Mouse (Mus musculus) embryonic fibroblast, embryonic 13.5 days (primary cell): ENCODE measurements around the gene Med11.

Experiments used
- CTCF ChIP-seq: IDR thresholded peaks from 2 replicates; pipeline ENCODE4 v1.5.1; 2011; ENCODE audit warnings: mild to moderate bottlenecking, control low read depth, low read length, moderate library complexity, borderline replicate concordance; ENCODE audit not compliant: insufficient read depth
- POLR2A ChIP-seq: IDR thresholded peaks from 2 replicates; pipeline ENCODE4 v1.6.1; 2011; ENCODE audit warnings: low read depth, mild to moderate bottlenecking, control low read depth, low read length, moderate library complexity

GRCm38 (mm10) chr11:70403598-70403997, 48.1 kb upstream of the Med11 start:
- TF ChIP-seq POLR2A (no peak), CTCF (no peak)
